Mouse (Mus musculus) bone marrow, adult 2 months (tissue): ENCODE measurements around the gene Capn6.

Source experiments
- CTCF ChIP-seq: fragments of 200-500 bp; IDR thresholded peaks from 2 replicates; pipeline ENCODE4 v1.5.1; 2011; ENCODE audit warnings: low read length, control low read depth; ENCODE audit not compliant: control insufficient read depth, insufficient read depth
- POLR2A ChIP-seq: fragments of 200-500 bp; IDR thresholded peaks from 2 replicates; pipeline ENCODE4 v1.6.1; 2011; ENCODE audit warnings: low read depth, mild to moderate bottlenecking, control low read depth, low read length, borderline replicate concordance; ENCODE audit not compliant: control insufficient read depth

- TF ChIP-seq POLR2A = no peak
- no peak for TF ChIP-seq CTCF
Measured at GRCm38 (mm10) chrX:143762556-143762955, 64.7 kb downstream of the Capn6 start.
